Mouse (Mus musculus) forelimb bud, embryonic 11.5 days (tissue): ENCODE measurements around the gene Gmcl1.

Experiments used
- DNase-seq: peaks from one replicate; pipeline ENCODE4 v3.0.0-alpha.2; 2012; ENCODE audit warnings: low read depth, low spot score

The Gmcl1 gene

DNA sequence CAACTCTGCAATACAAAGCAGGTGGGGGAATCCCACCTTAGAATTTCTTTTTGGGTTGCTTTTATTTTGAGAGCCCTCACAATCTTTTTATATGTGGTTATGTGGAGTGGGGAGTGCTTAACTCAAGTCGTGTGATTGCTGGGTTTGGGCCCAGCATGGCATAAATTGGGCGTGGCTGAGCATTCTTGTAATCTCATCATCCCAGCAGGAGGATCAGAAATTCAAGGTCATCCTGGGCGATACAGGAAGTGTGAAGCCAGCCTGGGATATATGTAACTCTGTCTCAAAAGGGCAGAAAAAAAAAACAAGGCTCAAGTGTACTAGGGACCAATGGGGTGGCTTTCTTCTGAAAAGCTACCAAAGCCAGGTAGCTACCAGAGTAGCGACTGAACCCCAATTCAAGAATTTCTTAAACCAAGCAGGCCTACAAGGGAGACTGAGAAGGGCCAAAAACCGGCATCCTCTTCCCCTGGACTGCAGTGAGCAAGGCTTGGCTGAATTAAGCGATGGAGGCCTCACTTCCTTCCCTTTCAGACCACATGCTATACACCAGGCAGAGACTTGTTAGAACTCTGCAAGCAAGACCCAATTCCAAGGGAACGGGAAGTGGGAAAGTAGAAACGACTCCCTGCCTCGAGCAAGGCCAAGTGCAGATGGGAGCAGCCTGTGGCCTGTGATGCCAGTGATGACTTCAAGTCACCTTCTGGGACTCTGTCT, 72.9 kb downstream of the Gmcl1 start:
- no peak for DNase-seq

DNA sequence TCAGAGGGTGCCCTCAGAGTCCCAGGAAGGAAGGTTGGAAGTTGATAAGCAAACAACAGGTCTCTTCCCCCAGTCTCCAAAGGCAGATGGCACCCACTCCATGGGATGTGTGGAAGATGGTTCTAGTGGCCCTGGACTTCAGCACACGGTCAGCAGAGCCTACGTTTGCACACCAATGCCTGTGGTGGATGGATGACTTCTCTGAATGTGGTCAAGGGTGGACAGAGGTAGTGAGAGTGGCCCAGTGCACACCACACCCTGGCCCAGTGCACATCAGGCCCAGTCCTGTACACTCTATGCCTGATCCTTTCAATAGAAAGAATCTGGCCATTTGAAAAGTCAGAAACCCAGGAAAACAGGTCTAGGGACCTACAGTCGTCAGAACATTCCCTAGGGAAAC, 74.7 kb downstream of the Gmcl1 start:
- no peak for DNase-seq

- no peak for DNase-seq
Observed at GRCm38 (mm10) chr6:86654270-86654916, 78.8 kb downstream of the Gmcl1 start.

GRCm38 (mm10) chr6:86653026-86653425, 80.2 kb downstream of the Gmcl1 start:
- DNase-seq = no peak

GRCm38 (mm10) chr6:86646143-86646542, 87.0 kb downstream of the Gmcl1 start:
- DNase-seq = no peak

GRCm38 (mm10) chr6:86645551-86645950, 87.6 kb downstream of the Gmcl1 start:
- DNase-seq = no peak

DNA sequence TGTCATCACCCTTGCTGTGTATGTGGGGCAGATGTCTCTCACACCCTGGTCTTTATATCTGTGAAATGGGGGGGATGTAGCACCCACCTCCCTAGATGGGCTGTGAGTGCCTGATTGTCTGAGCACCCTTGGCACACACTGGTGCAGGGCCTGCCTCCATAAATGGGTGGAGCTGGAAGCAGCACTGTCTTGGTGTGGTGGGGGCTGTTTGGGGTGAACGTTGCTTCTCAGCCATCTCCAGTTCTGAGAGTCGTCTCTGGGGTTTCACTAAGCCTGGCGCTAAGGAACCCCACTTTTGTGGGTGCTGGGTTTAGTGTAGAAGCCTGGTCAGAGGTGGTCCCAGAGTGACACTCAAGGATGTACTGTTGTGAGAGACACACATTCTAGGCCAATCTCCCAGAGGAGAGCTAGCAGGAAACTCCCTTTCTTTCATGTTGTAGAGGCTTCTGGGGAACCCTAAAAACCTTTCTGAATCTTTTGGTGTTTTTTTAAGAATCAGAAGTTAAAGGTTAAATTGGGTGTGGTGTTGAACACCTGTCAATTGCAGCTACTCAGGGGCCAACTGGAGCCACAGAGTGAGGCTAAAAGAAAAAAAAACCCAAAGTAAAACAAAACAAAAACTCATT, 88.3 kb downstream of the Gmcl1 start:
- no peak for DNase-seq
